Mouse (Mus musculus) erythroid progenitor cell, adult 5-6 weeks (primary cell): ENCODE measurements around the gene 2310057M21Rik. TPM values are rescaled to one million over a fixed set of nuclear protein-coding genes. Genes with fewer than 3 reads are reported as not detected.
A peak's percentile ranks its signal among the peaks of the same experiment; 100 is the strongest.
"Not testable (repeated sequence)": the region's sequence is repeated elsewhere in the genome, so short reads cannot be mapped to it uniquely, and the experiment has no call there.

ENCODE experiments used
- ATAC-seq: replicated peaks from 2 replicates; pipeline ENCODE4 v1.8.0; 2016; ENCODE audit warnings: moderate number of reproducible peaks, mild to moderate bottlenecking, moderate TSS enrichment, inconsistent platforms; ENCODE audit not compliant: poor library complexity, low FRiP score, severe bottlenecking
- total RNA-seq, 2 experiments: library from RNA; stranded (forward) in 1 of 2; stranded (reverse) in 1 of 2; fragments of 150-400 nt in 1 of 2; fragments of 186-747, 209-891 nt in 1 of 2; gene quantifications; 2 replicates each; pipeline versions ENCODE4 v1.2.3 to v1.2.4; 2015 to 2017; ENCODE audit warnings: low replicate concordance in 2 of 2

The 2310057M21Rik gene
- total RNA-seq (2015; ENCODE audit: low replicate concordance): 4.3 and 9.2 TPM in 2 replicates
- 5.6 and 6.0 TPM in 2 replicates for total RNA-seq (2017; ENCODE audit: low replicate concordance)

GRCm38 (mm10) chr7:131362615-131363300, at the start of gene 2310057M21Rik:
Gene 2310057M21Rik, minus strand, starts transcription at chr7:131362759.
- peak; percentile 92 for ATAC-seq

DNA sequence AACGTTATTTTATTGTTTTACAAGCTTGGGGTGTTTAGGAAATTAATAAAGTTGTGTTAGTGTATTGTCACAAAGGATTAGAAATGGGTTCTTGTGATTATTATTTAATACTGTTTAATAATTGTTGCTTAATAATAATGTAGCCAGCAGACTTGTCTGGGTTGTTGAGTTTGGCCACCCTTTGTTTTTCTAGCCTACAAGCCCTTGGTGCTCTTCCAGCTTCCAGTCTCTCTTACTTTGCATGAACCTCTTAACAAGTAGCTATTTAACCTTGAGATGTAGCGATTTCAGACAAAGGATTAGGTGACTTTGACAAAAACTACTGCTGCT, 49.3 kb upstream of the 2310057M21Rik start:
- ATAC-seq: no peak

DNA sequence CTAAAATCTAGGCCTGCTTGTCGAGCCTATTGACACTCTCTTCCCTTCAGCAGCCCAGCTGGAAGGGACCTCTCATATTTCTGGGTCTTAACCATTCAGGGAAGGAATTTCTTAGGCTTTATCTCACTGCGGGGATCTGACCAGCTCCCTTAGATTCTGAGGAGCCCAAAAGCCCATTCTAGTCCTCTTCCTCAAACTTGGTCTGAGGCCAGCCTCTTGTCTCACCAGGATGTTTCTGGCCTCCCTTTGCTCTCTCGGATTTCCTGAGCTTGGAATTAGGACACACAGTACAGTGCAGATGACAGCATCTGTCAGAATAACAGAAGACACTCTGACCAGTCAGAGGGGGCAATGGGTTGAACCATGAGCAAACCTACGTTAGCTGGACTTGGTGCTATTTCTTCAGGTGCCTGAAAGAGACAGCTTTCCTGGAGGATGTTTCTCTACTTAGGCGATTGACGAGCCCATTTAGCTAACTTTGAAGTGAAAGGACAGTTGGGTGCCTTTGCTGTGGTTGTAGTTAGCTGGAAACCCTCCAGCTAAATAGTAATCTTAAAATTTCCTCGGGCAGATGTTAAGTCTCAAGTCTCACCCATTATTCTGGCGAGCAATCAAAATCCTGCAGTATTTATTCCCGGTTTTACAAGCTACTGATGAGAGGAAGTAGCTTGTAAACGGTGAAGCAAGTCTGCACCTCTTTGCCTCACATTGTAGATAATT, 48.8 kb upstream of the 2310057M21Rik start:
- no peak for ATAC-seq

DNA sequence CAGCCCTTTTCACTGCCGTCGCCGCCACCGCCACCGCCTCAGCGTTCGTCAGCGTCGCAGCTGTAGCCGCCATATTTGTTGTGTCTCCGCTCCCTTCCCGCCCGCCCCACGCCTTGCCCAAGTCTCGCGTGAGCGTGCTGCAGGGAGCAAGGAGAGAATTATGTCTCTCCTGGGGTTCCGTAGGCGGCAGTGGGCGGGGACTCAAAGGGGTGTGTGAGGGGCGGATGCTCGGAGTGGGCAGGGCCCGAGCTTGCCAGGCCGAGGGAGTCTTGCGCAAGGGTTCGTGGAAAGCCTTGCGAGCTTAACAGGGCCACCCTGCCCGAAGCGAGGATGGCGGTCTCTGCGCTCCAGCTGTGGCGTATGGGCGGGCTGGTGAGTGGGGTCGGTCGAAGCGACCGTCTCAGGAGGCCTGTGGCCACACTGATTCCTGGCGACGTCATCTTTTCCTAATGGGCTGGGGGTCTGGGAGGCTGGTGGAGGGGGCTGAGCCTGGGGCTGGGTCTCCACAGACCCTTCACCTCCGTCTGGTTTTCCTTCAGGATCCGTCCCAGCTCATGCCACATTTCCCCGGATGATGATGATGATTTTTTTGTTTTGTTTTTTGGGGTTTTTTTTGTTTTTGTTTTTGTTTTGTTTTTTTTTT, 48.0 kb upstream of the 2310057M21Rik start, which contains the start of the genes Ikzf5 and Acadsb:
Gene Ikzf5 (minus strand): TSS at position 106 of the 643 bp plus-strand sequence.
Gene Acadsb (plus strand): TSS at position 186 of the 643 bp plus-strand sequence.
- peak; percentile 98 for ATAC-seq

DNA sequence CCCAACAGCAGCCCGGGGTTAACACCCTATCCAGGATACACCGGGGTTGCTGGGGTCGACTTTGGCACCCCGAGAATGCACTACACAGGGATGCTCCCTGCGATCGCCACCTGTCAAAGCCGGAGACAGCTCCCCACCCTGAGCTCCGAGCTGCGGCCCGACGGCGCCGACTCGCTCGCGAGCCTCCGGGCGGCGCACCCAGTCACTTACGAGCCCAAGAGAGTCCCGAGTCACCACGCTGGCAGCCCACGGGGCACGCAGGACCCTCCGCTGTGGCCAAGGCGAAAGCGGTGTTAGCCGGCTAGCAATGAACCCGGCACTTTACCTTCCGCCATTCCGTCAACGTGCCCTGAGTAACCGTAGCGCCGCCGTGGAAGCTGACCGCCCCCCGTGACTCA, 47.4 kb upstream of the 2310057M21Rik start:
- peak; percentile 56 for ATAC-seq

- peak; percentile 33 for ATAC-seq
Observed at GRCm38 (mm10) chr7:131409321-131409987, 46.9 kb upstream of the 2310057M21Rik start.

GRCm38 (mm10) chr7:131391761-131392160, 29.2 kb upstream of the 2310057M21Rik start:
- ATAC-seq: not testable (repeated sequence)

- ATAC-seq: no peak
Observed at GRCm38 (mm10) chr7:131371880-131372651, 9.5 kb upstream of the 2310057M21Rik start.

DNA sequence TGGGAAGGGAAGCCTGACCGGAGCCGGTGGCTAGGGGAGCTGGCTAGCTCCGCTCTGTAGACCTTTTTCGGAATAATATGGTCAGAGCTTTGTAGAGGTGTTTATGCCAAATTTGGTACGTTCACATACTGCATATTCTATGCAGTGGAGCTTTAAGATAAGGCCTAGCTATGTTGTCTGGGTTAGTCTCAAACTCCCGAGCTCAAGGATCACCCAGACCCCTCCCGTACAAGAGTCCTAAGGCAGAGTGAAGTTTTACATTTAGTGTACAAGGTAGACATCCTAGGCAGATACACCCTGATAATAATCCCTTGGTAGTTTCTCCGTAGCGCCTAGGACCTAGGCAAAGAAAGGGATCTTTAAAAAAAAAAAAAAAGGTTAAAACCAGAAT, 8.9 kb upstream of the 2310057M21Rik start:
- no peak for ATAC-seq

DNA sequence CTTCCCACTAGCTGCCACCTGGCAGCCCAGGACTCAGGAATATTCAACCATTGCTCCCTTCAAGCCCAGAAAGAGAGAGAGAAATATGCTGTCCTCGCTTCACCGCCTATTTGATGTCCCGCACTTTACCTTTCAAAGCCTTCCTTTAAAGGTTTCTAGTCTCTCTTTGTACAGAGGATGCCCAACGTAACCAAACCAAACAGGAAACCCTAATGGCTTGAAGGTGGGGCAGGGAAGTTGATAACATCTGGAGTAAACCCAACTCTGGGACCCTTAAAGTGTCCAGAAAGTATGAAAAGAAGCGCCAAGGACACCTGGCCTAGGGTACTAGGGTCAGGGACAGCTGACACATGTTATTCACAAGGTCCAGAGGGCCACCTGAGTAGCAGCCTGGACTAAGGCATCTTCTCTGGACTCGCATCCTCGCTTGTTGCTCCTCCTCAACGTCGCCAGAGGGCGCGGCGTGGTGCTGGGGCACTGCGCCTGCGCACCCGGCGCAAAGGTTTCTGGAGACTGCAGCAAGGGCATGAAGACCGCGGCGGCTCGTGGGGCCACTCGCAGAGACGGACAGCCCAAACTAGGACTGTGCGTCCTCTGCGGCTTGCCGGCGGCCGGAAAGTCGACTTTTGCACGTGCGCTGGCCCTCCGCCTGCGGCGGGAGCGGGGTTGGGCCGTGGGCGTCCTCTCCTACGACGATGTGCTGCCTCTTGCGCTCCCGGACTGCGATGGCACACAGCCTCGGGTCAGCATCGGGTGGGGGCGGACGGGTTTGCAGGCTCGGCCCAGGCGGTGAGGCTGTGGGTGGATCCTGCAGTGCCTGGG, 8.3 kb upstream of the 2310057M21Rik start, which contains the start of gene Pstk:
Gene Pstk (plus strand): TSS at position 494 of the 822 bp plus-strand sequence.
- ATAC-seq: peak; percentile 98

- ATAC-seq: no peak
Observed at GRCm38 (mm10) chr7:131364131-131364530, 1.6 kb upstream of the 2310057M21Rik start.

DNA sequence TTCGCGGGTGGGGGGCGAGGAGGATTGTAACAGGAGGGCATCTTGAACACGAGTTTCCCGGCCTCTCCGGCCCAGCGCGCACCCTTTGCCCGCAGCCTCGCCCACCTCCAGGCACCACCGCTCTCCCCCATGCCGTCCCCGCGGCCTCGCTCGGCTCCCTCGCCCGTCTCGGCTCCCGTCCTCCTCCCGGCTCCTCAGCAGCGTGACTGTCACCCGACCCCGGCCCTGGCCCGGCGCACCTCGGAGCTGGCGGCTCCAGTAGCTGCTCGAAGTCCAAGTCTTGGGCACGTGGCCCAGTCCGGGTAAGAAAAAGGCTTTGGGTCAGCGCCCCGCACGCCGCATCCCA, 317 bp downstream of the 2310057M21Rik start:
- ATAC-seq: peak; percentile 55

DNA sequence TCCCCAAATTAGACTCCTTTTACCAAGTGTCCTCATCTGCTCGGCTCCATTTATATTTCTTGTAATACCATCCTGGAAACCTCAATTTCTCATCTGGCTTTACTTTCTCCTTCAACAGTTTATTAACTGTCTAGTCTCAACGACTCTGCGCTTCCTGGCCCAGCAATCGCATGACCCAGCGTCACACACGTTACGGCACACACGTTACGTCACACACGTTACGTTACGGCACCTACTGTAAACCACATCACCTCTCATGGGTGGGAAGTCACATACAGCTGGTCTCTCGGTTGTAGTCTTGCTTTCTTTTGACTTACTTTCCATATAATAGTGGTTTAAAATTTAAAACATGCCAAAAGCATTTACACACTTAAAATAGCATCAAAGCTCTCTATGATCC, 6.5 kb downstream of the 2310057M21Rik start:
- no peak for ATAC-seq

- no peak for ATAC-seq
Observed at GRCm38 (mm10) chr7:131345856-131346541, 16.6 kb downstream of the 2310057M21Rik start.

GRCm38 (mm10) chr7:131337502-131338068, 25.0 kb downstream of the 2310057M21Rik start:
- no peak for ATAC-seq

DNA sequence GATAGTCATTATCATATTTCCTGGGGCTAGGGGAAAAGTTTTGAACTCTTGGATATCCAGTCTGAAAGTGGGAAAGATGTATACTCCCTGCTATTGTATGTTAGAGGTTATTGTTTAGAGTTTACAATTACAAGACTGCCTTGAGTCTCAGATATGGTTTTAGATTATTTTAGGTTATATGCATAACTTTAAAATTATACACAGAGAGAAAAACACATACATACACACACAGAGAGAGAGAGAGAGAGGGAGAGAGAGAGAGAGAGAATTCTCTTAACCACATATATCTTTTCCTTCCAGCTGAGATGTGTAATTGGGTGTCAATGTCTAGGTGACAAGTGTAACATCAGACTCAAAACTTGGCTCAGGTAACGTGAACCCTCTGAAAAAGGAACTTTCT, 29.0 kb downstream of the 2310057M21Rik start, which contains the start of gene Fam24a:
Gene Fam24a (plus strand): TSS at position 301 of the 400 bp plus-strand sequence.
- no peak for ATAC-seq

DNA sequence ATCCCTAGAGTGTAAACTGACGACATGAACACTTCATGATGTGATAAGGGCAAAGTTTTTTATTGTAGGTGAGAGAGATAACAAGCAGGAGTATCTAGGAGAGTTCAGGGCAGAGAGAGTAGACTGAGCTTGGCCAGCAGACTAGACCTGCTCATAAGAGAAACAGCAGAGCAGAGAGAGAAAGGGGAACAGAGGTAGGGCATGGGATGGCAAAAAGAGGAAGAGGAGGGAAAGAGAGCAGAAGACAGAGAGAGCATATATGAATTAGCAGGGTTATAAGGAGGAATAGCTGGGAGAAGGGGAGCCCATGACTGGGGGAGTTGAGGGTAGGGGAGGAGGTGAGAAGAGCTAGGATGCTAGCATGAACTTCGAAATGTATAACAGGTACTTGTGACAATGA, 30.9 kb downstream of the 2310057M21Rik start:
- no peak for ATAC-seq

DNA sequence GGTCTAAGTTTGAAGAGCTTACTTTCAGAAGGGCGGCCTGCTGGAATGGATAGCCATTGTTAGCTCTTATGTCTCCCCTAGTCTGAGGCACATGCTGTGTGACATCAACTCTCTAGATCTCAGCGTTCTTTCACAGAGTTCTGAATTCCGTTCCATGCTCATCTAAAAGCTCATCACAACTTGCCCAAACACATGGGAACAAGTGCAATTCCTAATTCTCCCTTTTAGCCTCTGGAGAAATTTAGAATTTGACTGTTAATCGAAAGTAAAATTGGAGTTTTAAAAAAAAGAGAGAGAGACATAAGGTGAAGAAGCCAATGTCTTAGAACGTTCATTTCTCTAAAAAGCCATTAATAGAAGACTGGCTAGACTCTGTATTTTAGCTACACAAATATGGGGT, 33.1 kb downstream of the 2310057M21Rik start, which contains the start of gene Fam24b:
Gene Fam24b (minus strand): TSS at position 101 of the 400 bp plus-strand sequence.
- no peak for ATAC-seq
